Mouse (Mus musculus): ENCODE data around the gene Kdm1a. TPM values are rescaled to one million over a fixed set of nuclear protein-coding genes. Genes with fewer than 3 reads are reported as not detected.
A peak's percentile ranks its signal among the peaks of the same experiment; 100 is the strongest.

The Kdm1a gene
- polyA plus RNA-seq, 1 experiment from 2014 or later: 82.2 TPM

DNA sequence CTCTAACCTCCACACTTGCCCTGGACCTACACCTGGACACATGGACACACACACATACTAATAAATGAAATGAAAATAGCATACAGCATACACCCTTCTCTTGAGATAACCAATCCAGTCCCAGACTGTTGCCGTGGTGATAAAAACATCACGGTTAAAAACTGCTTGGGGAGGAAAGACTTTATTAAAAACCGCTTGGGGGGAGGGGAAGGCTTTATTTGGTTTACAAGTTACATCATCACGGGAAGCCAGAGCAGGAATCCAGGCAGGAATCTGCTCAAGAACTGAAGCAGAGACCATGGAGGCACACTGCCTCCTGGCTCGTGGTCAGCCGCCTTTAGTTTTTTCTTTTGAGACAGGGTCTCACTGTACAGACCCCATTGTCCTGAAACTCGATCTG is 11.1 kb upstream of the Kdm1a start:
- Histone ChIP-seq H3K9ac (replicated peaks; ENCODE audit: low read depth, low read length) (no peak overlapping the region), H3K4me3 (replicated peaks; ENCODE audit: low read length) (no peak overlapping the region), H3K4me1 (replicated peaks; ENCODE audit: control insufficient read depth, insufficient read depth, low read length) (no peaks in the 10 kb centered on the region), H3K27me3 (replicated peaks; ENCODE audit: control insufficient read depth, insufficient read depth, low read length) (no peaks in the 10 kb centered on the region), H3K36me3 (ENCODE audit: control insufficient read depth, insufficient read depth) (no peaks in the 10 kb centered on the region), H3K27ac (ENCODE audit: low read length) (no peak overlapping the region), H3K9me3 (ENCODE audit: control insufficient read depth, low read length) (no peaks in the 10 kb centered on the region), H3K4me2 (ENCODE audit: low read length) (no peak overlapping the region)
- ATAC-seq: no peak
- WGBS: 57% methylated on average over 7 of the region's 7 CpGs

DNA sequence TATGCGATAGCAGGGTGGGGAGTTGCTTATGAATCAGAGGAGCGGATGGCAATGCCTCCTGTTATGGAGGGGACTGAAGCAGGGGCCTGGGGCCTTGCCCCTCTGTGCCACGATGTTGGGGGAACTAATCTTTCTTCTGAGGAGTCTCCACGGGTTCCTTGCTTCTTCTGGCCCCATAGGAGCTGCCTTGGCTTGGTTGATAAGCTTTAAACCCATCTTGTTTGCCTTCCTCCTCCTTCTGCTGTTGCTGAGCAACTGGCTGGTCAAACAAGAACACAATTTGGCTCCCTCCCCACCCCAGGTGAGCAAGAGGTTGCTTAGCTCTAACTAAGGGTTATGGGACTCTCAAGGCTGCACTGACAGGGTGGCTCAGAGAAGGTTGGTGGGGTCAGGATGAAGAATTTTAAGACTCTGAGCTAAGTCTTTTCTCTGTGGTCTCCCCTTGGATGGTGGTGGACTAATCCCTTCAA is 7.9 kb upstream of the Kdm1a start, which contains the start of gene Tex46:
Tex46 (plus strand) TSS at position 51 of the 470 bp plus-strand sequence.
- H3K27me3 ChIP-seq (replicated peaks; ENCODE audit: control insufficient read depth, insufficient read depth, low read length): no peaks in the 10 kb centered on the region
- H3K4me1 ChIP-seq (replicated peaks; ENCODE audit: control insufficient read depth, insufficient read depth, low read length): no peaks in the 10 kb centered on the region
- H3K4me2 ChIP-seq (ENCODE audit: low read length): no peak within 1 kb of the TSS
- H3K4me3 ChIP-seq (replicated peaks; ENCODE audit: low read length): no peak within 1 kb of the TSS
- no peak within 1 kb of the TSS for H3K9ac ChIP-seq (replicated peaks; ENCODE audit: low read depth, low read length)
- H3K9me3 ChIP-seq (ENCODE audit: control insufficient read depth, low read length): no peaks in the 10 kb centered on the region
- H3K27ac ChIP-seq (ENCODE audit: low read length): no peak within 1 kb of the TSS
- no peaks in the 10 kb centered on the region for H3K36me3 ChIP-seq (ENCODE audit: control insufficient read depth, insufficient read depth)
- no peak for ATAC-seq
- WGBS: 68% methylated on average over 4 of the region's 4 CpGs

DNA sequence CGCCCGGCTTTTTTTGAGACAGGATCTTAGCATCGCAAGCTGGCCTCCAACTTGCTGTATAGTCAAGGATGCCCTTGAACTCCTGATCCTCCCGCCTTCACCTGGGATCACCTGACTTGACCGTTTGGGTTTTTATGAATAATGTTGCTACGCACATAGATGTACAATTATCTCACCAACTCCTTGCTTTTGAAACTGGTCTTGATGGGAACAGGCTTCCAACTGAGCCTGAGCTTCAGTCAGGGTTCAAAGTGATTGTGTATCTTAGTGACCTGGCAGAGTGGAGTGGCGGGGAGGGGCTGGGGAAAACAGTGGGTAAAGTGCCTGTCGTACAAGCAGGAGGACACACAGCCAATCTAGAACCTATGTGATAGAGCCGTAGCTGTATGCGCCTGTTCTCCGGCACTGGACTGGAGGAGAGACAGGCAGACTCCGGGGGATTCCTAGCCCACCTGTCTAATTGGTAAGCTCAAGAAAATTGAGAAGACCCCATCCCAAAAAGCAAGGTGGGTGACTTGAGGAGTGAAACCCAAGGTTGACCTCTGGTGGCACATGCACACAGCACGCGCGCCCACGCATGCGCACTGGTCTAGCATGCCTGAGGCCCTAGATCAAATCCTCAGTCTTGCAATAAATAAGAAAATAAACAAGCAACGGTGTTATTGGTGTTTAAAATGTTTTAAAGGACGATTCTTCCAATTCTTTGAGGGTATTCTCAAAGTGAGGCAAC is 3.4 kb upstream of the Kdm1a start:
- Histone ChIP-seq H3K4me3 (replicated peaks; ENCODE audit: low read length) (no peak overlapping the region), H3K27ac (ENCODE audit: low read length) (no peak overlapping the region), H3K27me3 (replicated peaks; ENCODE audit: control insufficient read depth, insufficient read depth, low read length) (no peaks in the 10 kb centered on the region), H3K4me2 (ENCODE audit: low read length) (no peak overlapping the region), H3K9me3 (ENCODE audit: control insufficient read depth, low read length) (no peaks in the 10 kb centered on the region), H3K4me1 (replicated peaks; ENCODE audit: control insufficient read depth, insufficient read depth, low read length) (peaks cover 3% of the 10 kb centered on the region), H3K9ac (replicated peaks; ENCODE audit: low read depth, low read length) (no peak overlapping the region), H3K36me3 (ENCODE audit: control insufficient read depth, insufficient read depth) (no peaks in the 10 kb centered on the region)
- ATAC-seq: no peak
- 92% methylated on average over 19 of the region's 19 CpGs for WGBS

DNA sequence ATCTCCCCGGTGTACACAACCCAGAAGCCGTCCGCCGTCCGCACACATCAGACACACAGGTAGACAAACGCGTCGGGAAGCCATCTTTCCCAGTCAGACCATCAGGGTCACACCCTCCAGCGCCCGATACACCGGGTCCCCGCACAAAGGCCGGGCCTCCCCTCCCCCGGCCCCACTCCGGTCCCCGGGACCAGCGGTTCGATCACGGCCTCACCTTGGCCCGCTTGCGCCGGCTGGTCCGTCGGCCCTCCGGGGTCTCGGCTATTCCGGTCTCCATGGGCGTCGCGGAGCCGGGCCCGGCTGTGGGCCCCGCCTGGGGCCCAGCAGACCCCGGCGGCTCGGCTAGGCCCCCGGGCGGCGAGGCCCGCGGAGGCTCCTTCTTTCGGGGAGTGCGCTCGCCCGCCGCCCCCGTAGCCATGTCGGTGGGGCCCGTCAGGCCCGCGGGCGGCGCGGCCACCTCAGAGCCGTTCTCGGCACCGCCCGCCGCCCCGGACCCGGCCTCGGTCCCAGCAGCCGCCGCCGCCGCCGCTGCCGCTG is 437 bp downstream of the Kdm1a start:
- no peaks in the 10 kb centered on the region for H3K36me3 ChIP-seq (ENCODE audit: control insufficient read depth, insufficient read depth)
- peak overlapping the region; percentile 99 for H3K9ac ChIP-seq (replicated peaks; ENCODE audit: low read depth, low read length)
- under 1% methylated on average over 59 of the region's 68 CpGs for WGBS
- peak overlapping the region; percentile 94 for H3K4me3 ChIP-seq (replicated peaks; ENCODE audit: low read length)
- no peaks in the 10 kb centered on the region for H3K27me3 ChIP-seq (replicated peaks; ENCODE audit: control insufficient read depth, insufficient read depth, low read length)
- peaks cover 22% of the 10 kb centered on the region for H3K4me1 ChIP-seq (replicated peaks; ENCODE audit: control insufficient read depth, insufficient read depth, low read length)
- ATAC-seq: peak; percentile 65
- no peaks in the 10 kb centered on the region for H3K9me3 ChIP-seq (ENCODE audit: control insufficient read depth, low read length)
- H3K27ac ChIP-seq (ENCODE audit: low read length): peak overlapping the region; percentile 96
- H3K4me2 ChIP-seq (ENCODE audit: low read length): peak overlapping the region; percentile 63

DNA sequence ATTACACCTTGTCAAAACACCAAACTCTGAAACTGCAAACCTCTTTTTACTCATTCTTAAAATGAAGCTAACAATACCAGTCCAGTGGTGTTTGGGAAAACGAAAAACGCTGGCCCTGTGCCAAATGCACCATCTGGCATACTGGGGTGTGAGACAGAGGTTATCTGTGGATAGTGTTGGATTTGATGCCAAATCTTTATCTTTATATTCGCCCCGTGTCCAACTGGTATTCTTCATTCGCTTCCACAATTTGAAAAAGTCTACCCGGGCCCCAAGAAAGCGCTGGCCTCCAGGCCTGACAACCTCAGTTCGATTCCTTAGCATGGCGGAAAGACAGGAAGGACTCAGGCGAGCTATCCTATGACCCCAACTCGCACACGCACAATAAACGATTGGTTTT is 1.0 kb downstream of the Kdm1a start:
- Histone ChIP-seq H3K4me3 (replicated peaks; ENCODE audit: low read length) (peak overlapping the region; percentile 94), H3K36me3 (ENCODE audit: control insufficient read depth, insufficient read depth) (no peaks in the 10 kb centered on the region), H3K27me3 (replicated peaks; ENCODE audit: control insufficient read depth, insufficient read depth, low read length) (no peaks in the 10 kb centered on the region), H3K9me3 (ENCODE audit: control insufficient read depth, low read length) (no peaks in the 10 kb centered on the region), H3K27ac (ENCODE audit: low read length) (peak overlapping the region; percentile 96), H3K9ac (replicated peaks; ENCODE audit: low read depth, low read length) (peak overlapping the region; percentile 99), H3K4me1 (replicated peaks; ENCODE audit: control insufficient read depth, insufficient read depth, low read length) (peaks cover 22% of the 10 kb centered on the region), H3K4me2 (ENCODE audit: low read length) (peak overlapping the region; percentile 63)
- under 1% methylated on average over 13 of the region's 13 CpGs for WGBS
- ATAC-seq: peak; percentile 51

DNA sequence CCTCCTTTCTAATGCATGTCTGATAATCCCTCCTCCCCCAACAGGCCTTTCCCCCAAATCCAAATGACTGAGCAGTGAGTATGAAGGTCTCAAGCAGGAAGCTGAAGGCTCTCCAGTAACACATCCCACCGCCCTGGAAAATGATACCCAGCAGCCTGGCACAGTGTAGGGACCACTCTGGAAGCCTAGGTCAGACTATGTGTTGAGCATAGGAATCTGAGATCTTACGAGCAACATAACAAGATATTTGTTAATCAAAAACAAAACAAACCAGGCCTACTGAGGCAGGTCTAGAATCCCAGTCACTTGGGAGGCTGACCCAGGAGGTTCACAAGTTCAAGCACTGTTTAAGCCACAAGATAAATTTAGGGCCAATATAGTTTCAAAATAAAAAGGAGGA is 2.0 kb downstream of the Kdm1a start:
- no peak overlapping the region for H3K9ac ChIP-seq (replicated peaks; ENCODE audit: low read depth, low read length)
- ATAC-seq: no peak
- 82% methylated on average over 2 of the region's 2 CpGs for whole genome bisulfite sequencing
- peaks cover 22% of the 10 kb centered on the region for H3K4me1 ChIP-seq (replicated peaks; ENCODE audit: control insufficient read depth, insufficient read depth, low read length)
- no peaks in the 10 kb centered on the region for H3K27me3 ChIP-seq (replicated peaks; ENCODE audit: control insufficient read depth, insufficient read depth, low read length)
- H3K4me3 ChIP-seq (replicated peaks; ENCODE audit: low read length): peak overlapping the region; percentile 94
- no peaks in the 10 kb centered on the region for H3K36me3 ChIP-seq (ENCODE audit: control insufficient read depth, insufficient read depth)
- H3K9me3 ChIP-seq (ENCODE audit: control insufficient read depth, low read length): no peaks in the 10 kb centered on the region
- no peak overlapping the region for H3K27ac ChIP-seq (ENCODE audit: low read length)
- peak overlapping the region; percentile 63 for H3K4me2 ChIP-seq (ENCODE audit: low read length)

DNA sequence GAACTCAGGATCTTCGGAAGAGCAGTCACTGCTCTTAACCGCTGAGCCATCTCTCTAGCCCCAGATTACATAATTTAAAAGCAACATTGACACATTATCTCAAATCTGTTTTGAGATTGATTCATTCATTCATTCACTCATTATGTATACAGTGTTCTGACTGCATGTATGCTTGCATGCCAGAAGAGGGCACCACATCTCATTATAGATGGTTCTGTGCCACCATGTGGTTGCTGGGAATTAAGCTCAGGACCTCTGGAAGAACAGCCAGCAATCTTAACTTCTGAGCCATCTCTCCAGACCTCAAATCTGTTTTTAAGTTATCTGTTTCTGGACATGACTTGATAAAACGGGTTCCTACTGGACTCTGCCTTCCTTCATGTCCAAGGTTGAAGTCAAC is 2.7 kb downstream of the Kdm1a start:
- no peak overlapping the region for H3K4me3 ChIP-seq (replicated peaks; ENCODE audit: low read length)
- no peak for ATAC-seq
- WGBS: 87% methylated on average over 3 of the region's 3 CpGs

DNA sequence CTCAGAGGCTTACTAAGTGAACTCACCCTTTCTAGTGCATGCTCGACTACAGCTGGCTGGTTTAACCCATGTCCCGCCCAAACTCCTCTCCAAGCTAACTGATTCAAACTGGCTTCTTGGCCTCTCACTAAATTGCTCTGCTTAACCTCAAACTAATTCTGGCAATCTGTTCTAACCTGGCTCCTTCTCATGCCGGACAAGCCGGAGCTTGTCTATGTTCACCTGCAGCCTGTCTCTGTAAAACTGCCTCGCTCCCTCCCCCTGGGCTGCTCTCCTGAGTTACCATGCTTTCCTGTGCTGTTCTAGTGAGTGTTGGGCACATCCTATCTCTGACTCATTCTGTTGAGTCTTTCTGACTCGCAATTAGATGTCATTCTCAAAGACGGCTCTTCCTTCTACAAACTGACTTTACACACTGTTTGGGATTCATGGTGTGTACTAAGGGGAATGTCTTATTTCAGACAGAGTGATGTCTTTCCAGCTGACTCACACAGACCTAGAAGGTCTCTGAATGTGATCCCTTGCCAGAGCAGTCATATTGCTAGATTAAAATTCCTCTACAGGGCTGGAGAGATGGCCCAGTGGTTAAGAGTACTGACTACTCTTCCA is 4.2 kb downstream of the Kdm1a start:
- peaks cover 32% of the 10 kb centered on the region for H3K4me1 ChIP-seq (replicated peaks; ENCODE audit: control insufficient read depth, insufficient read depth, low read length)
- no peak overlapping the region for H3K4me2 ChIP-seq (ENCODE audit: low read length)
- H3K4me3 ChIP-seq (replicated peaks; ENCODE audit: low read length): no peak overlapping the region
- no peaks in the 10 kb centered on the region for H3K27me3 ChIP-seq (replicated peaks; ENCODE audit: control insufficient read depth, insufficient read depth, low read length)
- ATAC-seq: no peak
- H3K9ac ChIP-seq (replicated peaks; ENCODE audit: low read depth, low read length): no peak overlapping the region
- 91% methylated on average over 7 of the region's 7 CpGs for whole genome bisulfite sequencing
- no peak overlapping the region for H3K27ac ChIP-seq (ENCODE audit: low read length)
- no peaks in the 10 kb centered on the region for H3K36me3 ChIP-seq (ENCODE audit: control insufficient read depth, insufficient read depth)
- H3K9me3 ChIP-seq (ENCODE audit: control insufficient read depth, low read length): no peaks in the 10 kb centered on the region

More for the DNA sequence above, 2.7 kb downstream of the Kdm1a start:
- Histone ChIP-seq H3K27me3 (replicated peaks; ENCODE audit: control insufficient read depth, insufficient read depth, low read length) (no peaks in the 10 kb centered on the region), H3K9me3 (ENCODE audit: control insufficient read depth, low read length) (no peaks in the 10 kb centered on the region), H3K4me1 (replicated peaks; ENCODE audit: control insufficient read depth, insufficient read depth, low read length) (peaks cover 22% of the 10 kb centered on the region), H3K27ac (ENCODE audit: low read length) (no peak overlapping the region), H3K9ac (replicated peaks; ENCODE audit: low read depth, low read length) (no peak overlapping the region), H3K36me3 (ENCODE audit: control insufficient read depth, insufficient read depth) (no peaks in the 10 kb centered on the region), H3K4me2 (ENCODE audit: low read length) (no peak overlapping the region; the same call in 1 of the 2 replicates)

DNA sequence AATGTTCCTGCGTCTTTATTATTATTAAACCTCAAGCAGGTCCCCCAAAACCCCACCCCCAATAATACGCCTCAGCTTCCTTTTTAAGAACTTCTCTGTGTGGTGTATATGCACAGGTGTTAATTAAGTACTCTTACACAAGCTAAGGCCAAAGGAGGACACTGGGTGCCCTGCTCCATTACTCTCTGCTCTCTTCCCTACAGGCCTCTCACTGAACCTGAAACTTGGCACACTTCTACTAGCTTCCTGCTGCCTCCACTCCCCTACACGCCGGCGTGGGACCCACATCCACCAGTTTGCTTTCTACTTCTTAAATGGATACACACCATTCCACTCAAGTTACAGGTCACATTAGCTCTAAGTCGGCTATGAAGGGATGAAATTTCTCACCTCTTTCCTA is 7.3 kb downstream of the Kdm1a start:
- Histone ChIP-seq H3K36me3 (ENCODE audit: control insufficient read depth, insufficient read depth) (0 out of 2 replicates have a peak, but pooled peaks cover 3% of the 10 kb centered on the region), H3K4me1 (replicated peaks; ENCODE audit: control insufficient read depth, insufficient read depth, low read length) (peaks cover 22% of the 10 kb centered on the region), H3K27me3 (replicated peaks; ENCODE audit: control insufficient read depth, insufficient read depth, low read length) (no peaks in the 10 kb centered on the region), H3K9ac (replicated peaks; ENCODE audit: low read depth, low read length) (no peak overlapping the region), H3K4me2 (ENCODE audit: low read length) (no peak overlapping the region), H3K27ac (ENCODE audit: low read length) (no peak overlapping the region), H3K9me3 (ENCODE audit: control insufficient read depth, low read length) (no peaks in the 10 kb centered on the region), H3K4me3 (replicated peaks; ENCODE audit: low read length) (no peak overlapping the region)
- no peak for ATAC-seq
- 86% methylated on average over 6 of the region's 6 CpGs for WGBS
